Mouse (Mus musculus) midbrain, embryonic 10.5 days (tissue): ENCODE data around the gene Gm15319. TPM values are rescaled to one million over a fixed set of nuclear protein-coding genes. Genes with fewer than 3 reads are reported as not detected.
A peak's percentile ranks its signal among the peaks of the same experiment; 100 is the strongest.
"Not testable (repeated sequence)": the region's sequence is repeated elsewhere in the genome, so short reads cannot be mapped to it uniquely, and the experiment has no call there.

Experiments used
- DNase-seq: peaks from one replicate; pipeline ENCODE4 v3.0.0-alpha.2; 2017; ENCODE audit warnings: low spot score
- H3K27ac ChIP-seq: fragments of 300-500 bp; sonication (generic); replicated peaks from 2 replicates; pipeline ENCODE4 v1.5.1; 2016; ENCODE audit warnings: mild to moderate bottlenecking
- H3K27me3 ChIP-seq: fragments of 300-500 bp; sonication (generic); 2 replicates; pipeline ENCODE4 v1.6.1; 2016; ENCODE audit warnings: low read depth, mild to moderate bottlenecking; ENCODE audit not compliant: poor library complexity, severe bottlenecking
- H3K36me3 ChIP-seq: fragments of 300-500 bp; sonication (generic); 2 replicates; pipeline ENCODE4 v1.6.1; 2016; ENCODE audit warnings: mild to moderate bottlenecking, moderate library complexity
- H3K4me1 ChIP-seq: fragments of 300-500 bp; sonication (generic); 2 replicates; pipeline ENCODE4 v1.6.1; 2016
- H3K4me3 ChIP-seq: fragments of 300-500 bp; sonication (generic); 2 replicates; pipeline ENCODE4 v1.5.1; 2016; ENCODE audit warnings: mild to moderate bottlenecking, moderate library complexity
- H3K9me3 ChIP-seq: fragments of 300-500 bp; sonication (generic); replicated peaks from 2 replicates; pipeline ENCODE4 v1.6.1; 2016; ENCODE audit warnings: mild to moderate bottlenecking
- WGBS: fragments of 180-500 bp; shearing (Covaris S2); methylation state at CpG from one replicate; pipeline ENCODE4 v1.1.7; 2016; 5-methylcytosine and 5-hydroxymethylcytosine counted together
- polyA plus RNA-seq: library from polyadenylated mRNA; unstranded; fragments of >200 nt; fragmentation: Nextera tagmentation; extraction: Ambion mirVana; gene quantifications from 2 replicates; pipeline ENCODE4 v1.2.1, GENCODE M21; 2016

Gm15319 gene
- 0.09 TPM in 1 of 2 replicates, not detected in the other for polyA plus RNA-seq

- WGBS: no CpG with 5 or more reads among the region's 2 CpGs
- H3K27me3 ChIP-seq, H3K4me3 ChIP-seq, H3K9me3 ChIP-seq, DNase-seq, H3K27ac ChIP-seq, H3K4me1 ChIP-seq, H3K36me3 ChIP-seq: not testable (repeated sequence)
Measured at GRCm38 (mm10) chr8:20363110-20363509, at the start of gene Gm15319. Gm15319 (minus strand) TSS chr8:20363210.

GRCm38 (mm10) chr8:20410355-20410754, 47.3 kb upstream of the Gm15319 start:
- not testable (repeated sequence) for H3K27ac ChIP-seq, H3K4me1 ChIP-seq, H3K4me3 ChIP-seq, H3K9me3 ChIP-seq, DNase-seq, H3K27me3 ChIP-seq, H3K36me3 ChIP-seq
- 75% methylated on average over 1 of the region's 3 CpGs for WGBS

DNA sequence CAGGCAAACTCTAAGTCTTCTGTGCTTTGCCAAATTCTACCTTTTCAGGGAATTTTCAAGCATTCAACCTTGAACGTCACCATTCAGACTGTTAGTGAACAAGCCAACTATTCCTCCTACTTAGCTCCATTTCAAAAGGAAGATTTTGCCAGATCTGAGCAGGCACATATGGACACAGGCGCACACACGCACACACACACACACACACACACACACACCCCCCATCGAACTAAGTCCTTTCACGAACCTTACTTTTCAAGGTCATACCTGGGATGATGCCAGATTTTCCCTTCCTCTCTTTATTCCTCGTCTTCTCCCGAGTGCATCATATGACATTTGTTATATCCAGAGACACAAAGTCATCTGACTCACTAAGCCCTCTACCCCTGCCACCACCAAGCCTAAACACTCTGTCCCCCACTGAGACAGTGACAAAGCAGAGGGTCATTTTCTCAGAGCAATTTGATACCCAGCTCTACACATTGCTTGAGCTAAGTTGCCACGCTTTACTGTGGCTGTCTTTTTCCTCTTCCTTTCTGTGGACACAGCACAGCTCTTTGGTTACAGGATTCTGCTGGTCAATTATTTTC, 45.5 kb upstream of the Gm15319 start:
- peak; percentile 9 for DNase-seq
- H3K27me3 ChIP-seq, H3K4me3 ChIP-seq, H3K36me3 ChIP-seq, H3K9me3 ChIP-seq, H3K4me1 ChIP-seq, H3K27ac ChIP-seq: not testable (repeated sequence)
- 93% methylated on average over 8 of the region's 8 CpGs for WGBS

DNA sequence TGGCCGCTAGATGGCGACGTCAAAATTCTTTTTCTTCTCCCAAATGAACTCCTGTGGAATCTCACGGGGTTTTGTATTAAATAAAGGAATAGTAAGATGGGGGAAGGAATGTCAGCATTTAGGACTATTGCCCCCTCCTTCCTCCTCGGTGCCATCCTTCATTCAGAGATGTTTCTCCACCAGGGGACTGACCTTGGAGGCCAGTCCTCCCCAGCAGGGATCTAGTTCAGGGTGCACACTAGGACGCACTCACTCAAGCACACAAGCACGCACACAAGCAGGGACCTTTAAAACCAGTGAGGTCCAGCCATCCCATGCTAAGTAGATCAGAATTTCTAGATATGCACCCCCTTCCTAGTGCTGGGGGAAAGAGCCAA, 26.3 kb upstream of the Gm15319 start:
- H3K27ac ChIP-seq, H3K36me3 ChIP-seq, H3K9me3 ChIP-seq, H3K4me3 ChIP-seq, H3K27me3 ChIP-seq, DNase-seq, H3K4me1 ChIP-seq: not testable (repeated sequence)
- 33% methylated on average over 6 of the region's 7 CpGs for WGBS

GRCm38 (mm10) chr8:20388706-20389362, 25.8 kb upstream of the Gm15319 start:
- H3K4me1 ChIP-seq, H3K36me3 ChIP-seq, H3K9me3 ChIP-seq, DNase-seq, H3K27ac ChIP-seq, H3K4me3 ChIP-seq, H3K27me3 ChIP-seq: not testable (repeated sequence)
- WGBS: 50% methylated on average over 4 of the region's 7 CpGs

DNA sequence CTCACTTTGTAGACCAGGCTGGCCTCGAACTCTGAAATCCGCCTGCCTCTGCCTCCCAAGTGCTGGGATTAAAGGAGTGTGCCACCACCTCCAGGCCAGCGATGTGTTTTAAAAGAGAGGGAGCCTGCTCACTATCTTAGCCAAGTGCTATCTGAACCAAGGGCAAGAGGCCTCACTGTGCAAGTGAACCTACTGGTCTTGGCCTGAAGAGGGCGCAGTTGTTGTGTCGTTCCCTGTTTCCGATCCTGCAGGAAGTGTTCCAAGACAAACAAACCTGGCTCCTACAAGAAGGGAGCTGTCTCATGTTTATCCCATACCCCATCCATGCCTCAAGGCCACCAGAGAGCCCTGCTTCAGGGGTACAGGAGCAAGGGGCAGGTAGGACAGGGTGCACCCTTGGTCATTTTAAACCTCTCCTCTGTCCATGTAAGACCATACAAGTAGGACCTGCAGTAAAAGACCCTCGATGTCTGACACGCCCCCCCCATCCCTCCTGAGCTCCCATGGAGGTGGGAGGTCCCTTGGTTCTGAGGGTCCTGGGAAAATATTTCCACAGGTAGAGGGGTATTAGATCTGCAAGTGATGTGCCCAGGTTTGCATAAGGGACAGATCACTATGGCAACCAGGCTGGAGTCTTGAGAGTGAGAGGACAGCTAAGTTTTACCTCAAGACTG, 24.2 kb upstream of the Gm15319 start:
- not testable (repeated sequence) for H3K4me1 ChIP-seq, H3K9me3 ChIP-seq, DNase-seq, H3K36me3 ChIP-seq, H3K27me3 ChIP-seq, H3K27ac ChIP-seq, H3K4me3 ChIP-seq
- WGBS: 87% methylated on average over 2 of the region's 8 CpGs

DNA sequence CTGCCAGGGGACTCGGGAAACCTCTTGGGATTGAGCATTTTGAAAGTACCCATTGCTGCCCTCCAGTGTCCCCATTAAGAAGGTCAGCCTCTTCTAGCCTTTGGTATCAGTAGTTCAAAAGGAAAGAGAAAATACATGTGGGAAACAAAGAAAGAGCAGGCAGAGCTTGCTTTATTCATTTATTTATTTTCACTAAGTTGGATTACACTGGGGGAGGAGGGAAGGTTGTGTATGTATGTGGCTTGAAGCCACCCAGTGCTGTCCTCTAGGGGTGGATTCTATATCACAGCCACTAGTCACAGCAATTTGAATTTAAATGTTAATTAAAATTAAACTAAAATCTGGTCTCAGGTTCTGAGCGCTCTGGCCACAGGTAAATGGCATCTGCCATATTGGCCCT, 22.0 kb upstream of the Gm15319 start:
- DNase-seq, H3K4me1 ChIP-seq, H3K36me3 ChIP-seq, H3K4me3 ChIP-seq, H3K9me3 ChIP-seq, H3K27ac ChIP-seq, H3K27me3 ChIP-seq: not testable (repeated sequence)
- 90% methylated on average over 1 of the region's 2 CpGs for WGBS

- H3K27ac ChIP-seq, H3K27me3 ChIP-seq, H3K36me3 ChIP-seq, DNase-seq, H3K4me1 ChIP-seq, H3K4me3 ChIP-seq: not testable (repeated sequence)
- H3K9me3 ChIP-seq: 0 out of 2 replicates have a peak, but pooled peaks cover 12% of the 10 kb centered on the region
- 85% methylated on average over 7 of the region's 9 CpGs for WGBS
Measured at GRCm38 (mm10) chr8:20384131-20384530, 21.1 kb upstream of the Gm15319 start.

DNA sequence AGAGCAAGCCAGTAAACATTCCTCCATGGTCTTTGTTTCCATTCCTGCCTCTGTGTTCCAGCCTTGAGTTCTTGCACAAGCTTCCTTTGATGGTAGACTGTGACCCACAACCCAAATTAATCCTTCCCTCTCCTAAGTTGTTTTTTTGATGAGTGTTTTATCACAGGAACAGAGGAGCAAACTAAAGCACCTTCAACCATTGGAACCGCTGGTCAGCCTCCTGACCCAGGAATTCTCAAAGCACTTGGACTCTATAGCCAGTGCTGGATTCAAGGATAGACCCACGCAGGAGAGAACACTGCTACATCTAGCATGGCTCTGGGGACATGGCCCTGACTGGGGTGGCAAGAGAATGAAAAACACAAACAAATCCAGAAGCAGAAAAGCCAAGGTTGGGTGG, 19.1 kb upstream of the Gm15319 start:
- WGBS: 76% methylated on average over 2 of the region's 2 CpGs
- H3K4me1 ChIP-seq, H3K27ac ChIP-seq, DNase-seq, H3K36me3 ChIP-seq, H3K4me3 ChIP-seq, H3K27me3 ChIP-seq: not testable (repeated sequence)
- 0 out of 2 replicates have a peak, but pooled peaks cover 12% of the 10 kb centered on the region for H3K9me3 ChIP-seq

DNA sequence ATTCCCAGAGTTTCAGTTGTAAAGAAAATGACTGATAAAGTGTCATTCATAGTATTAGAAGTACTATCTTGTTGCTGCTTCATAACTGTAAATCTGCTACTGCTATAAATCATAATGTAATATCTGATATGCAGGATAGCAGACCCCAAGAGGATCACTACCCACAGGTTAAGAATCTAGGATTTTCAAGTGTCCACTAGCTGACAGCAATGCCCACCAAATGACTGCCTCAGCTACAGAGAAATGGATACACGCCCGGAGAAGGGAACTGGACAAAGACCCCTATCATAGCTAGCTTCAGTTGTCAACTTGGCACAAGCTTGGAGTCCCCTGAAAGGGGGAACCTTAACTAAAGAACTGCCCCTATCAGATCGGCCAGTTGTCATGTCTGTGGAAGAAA, 18.6 kb upstream of the Gm15319 start:
- H3K27ac ChIP-seq, H3K27me3 ChIP-seq, H3K4me3 ChIP-seq, H3K36me3 ChIP-seq, DNase-seq, H3K4me1 ChIP-seq: not testable (repeated sequence)
- H3K9me3 ChIP-seq: 0 out of 2 replicates have a peak, but pooled peaks cover 12% of the 10 kb centered on the region
- 89% methylated on average over 2 of the region's 3 CpGs for WGBS

- WGBS: 94% methylated on average over 1 of the region's 5 CpGs
- not testable (repeated sequence) for H3K4me3 ChIP-seq, H3K36me3 ChIP-seq, DNase-seq, H3K27me3 ChIP-seq, H3K27ac ChIP-seq, H3K4me1 ChIP-seq
- H3K9me3 ChIP-seq: 0 out of 2 replicates have a peak, but pooled peaks cover 12% of the 10 kb centered on the region
Measured at GRCm38 (mm10) chr8:20381239-20381620, 18.2 kb upstream of the Gm15319 start.

DNA sequence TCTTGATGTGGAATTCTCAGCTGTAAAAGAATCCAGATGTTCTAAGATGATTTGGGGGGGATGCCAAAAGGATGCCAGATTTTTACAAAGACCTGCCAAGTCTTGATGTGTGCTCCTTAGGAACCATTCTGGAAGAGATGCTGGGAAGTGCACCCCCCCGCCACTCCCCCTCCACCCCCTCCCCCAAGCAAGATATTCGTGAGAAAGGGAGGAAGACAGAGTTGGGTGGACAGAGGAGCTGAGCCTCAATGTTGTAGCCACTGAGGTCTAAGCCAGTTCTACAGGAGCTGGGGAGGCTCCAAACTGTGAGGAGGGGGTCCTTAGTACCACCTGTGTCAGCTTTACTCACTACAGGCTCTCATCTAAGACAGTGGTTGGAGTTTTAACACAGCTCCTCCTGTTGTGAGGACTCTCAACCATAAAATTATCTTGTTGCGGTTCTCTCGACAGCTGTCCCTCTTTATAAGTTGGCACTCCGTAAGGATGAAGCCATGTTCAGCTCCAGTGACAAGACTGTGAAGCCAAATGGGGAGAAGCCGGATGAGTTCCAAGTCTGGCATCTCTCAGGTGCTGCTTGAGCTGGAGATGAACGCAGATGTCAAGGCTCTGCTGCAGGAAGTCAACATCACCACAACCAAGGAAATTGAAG, 17.7 kb upstream of the Gm15319 start:
- WGBS: 87% methylated on average over 7 of the region's 7 CpGs

More for the DNA sequence above, 17.7 kb upstream of the Gm15319 start:
- H3K9me3 ChIP-seq: 0 out of 2 replicates have a peak, but pooled peaks cover 12% of the 10 kb centered on the region
- H3K36me3 ChIP-seq, H3K27me3 ChIP-seq, H3K27ac ChIP-seq, H3K4me3 ChIP-seq, DNase-seq, H3K4me1 ChIP-seq: not testable (repeated sequence)
